Mouse (Mus musculus) ES-Bruce4 (cell line): ENCODE data around the gene Myo18a.

Experiments used
- CTCF ChIP-seq: IDR thresholded peaks from one replicate; pipeline ENCODE4 v1.8.1; 2011; ENCODE audit warnings: low read depth, low read length
- EP300 ChIP-seq: IDR thresholded peaks from 2 replicates; pipeline ENCODE4 v1.6.1; 2011; ENCODE audit warnings: low read depth, low read length; ENCODE audit not compliant: insufficient read depth

- TF ChIP-seq CTCF (no peak), EP300 (no peak)
Measured at GRCm38 (mm10) chr11:77791752-77792565, 28.9 kb downstream of the Myo18a start.
